Mouse (Mus musculus) lung, adult 2 months (tissue): ENCODE data around the gene Nadk2. TPM values are rescaled to one million over a fixed set of nuclear protein-coding genes. Genes with fewer than 3 reads are reported as not detected.

Experiments used
- DNase-seq: peaks from one replicate; pipeline ENCODE4 v3.0.0; 2022
- H3K4me1 ChIP-seq: fragments of 200-500 bp; 2 replicates; pipeline ENCODE4 v1.6.1; 2011; ENCODE audit warnings: low read length; ENCODE audit not compliant: control insufficient read depth, insufficient read depth
- H3K4me3 ChIP-seq: fragments of 200-500 bp; replicated peaks from 2 replicates; pipeline ENCODE3; 2011; ENCODE audit warnings: low read depth, mild to moderate bottlenecking, control low read depth, low read length; ENCODE audit errors: extremely low read depth
- CTCF ChIP-seq: fragments of 200-500 bp; IDR thresholded peaks from 2 replicates; pipeline ENCODE4 v1.5.1; 2011; ENCODE audit warnings: mild to moderate bottlenecking, low read length, control low read depth; ENCODE audit not compliant: insufficient read depth
- POLR2A ChIP-seq: fragments of 200-500 bp; IDR thresholded peaks from 2 replicates; pipeline ENCODE4 v1.6.1; 2011; ENCODE audit warnings: low read depth, mild to moderate bottlenecking, control low read depth, low read length, borderline replicate concordance; ENCODE audit errors: extremely low read depth
- WGBS: fragments of 180-500 bp; shearing (Covaris S2); methylation state at CpG from one replicate; pipeline ENCODE4 v1.1.7; 2018; 5-methylcytosine and 5-hydroxymethylcytosine counted together
- polyA plus RNA-seq: library from polyadenylated mRNA; depleted of rRNA; stranded (reverse); fragments of >200 nt; gene quantifications from 2 replicates; pipeline ENCODE4 v1.2.3, GENCODE M21; 2012; rRNA removed

Gene Nadk2
- polyA plus RNA-seq, result 11.5 and 12.0 TPM in 2 replicates

GRCm38 (mm10) chr15:9070912-9071555, at the start of gene Nadk2:
Gene Nadk2, plus strand, starts transcription at chr15:9071260.
- DNase-seq, result peak; percentile 98
- TF ChIP-seq POLR2A (no peak), CTCF (no peak)
- Histone ChIP-seq H3K4me3 (peak within 1 kb of the TSS; percentile 79), H3K4me1 (peaks cover 11% of the 10 kb centered on the region)
- WGBS, result under 1% methylated on average over 53 of the region's 54 CpGs

- H3K4me3 ChIP-seq, result no peak overlapping the region
- no peaks in the 10 kb centered on the region for H3K4me1 ChIP-seq
- no peak for TF ChIP-seq POLR2A
- no peak for TF ChIP-seq CTCF
- no peak for DNase-seq
Observed at GRCm38 (mm10) chr15:9055704-9056103, 15.4 kb upstream of the Nadk2 start.

GRCm38 (mm10) chr15:9059856-9060255, 11.2 kb upstream of the Nadk2 start:
- Histone ChIP-seq H3K4me1 (no peaks in the 10 kb centered on the region), H3K4me3 (no peak overlapping the region)
- 89% methylated on average over 2 of the region's 2 CpGs for WGBS
- no peak for TF ChIP-seq CTCF
- no peak for TF ChIP-seq POLR2A
- DNase-seq, result no peak

GRCm38 (mm10) chr15:9061150-9061882, 9.7 kb upstream of the Nadk2 start:
- WGBS, result 66% methylated on average over 7 of the region's 7 CpGs
- Histone ChIP-seq H3K4me3 (no peak overlapping the region), H3K4me1 (no peaks in the 10 kb centered on the region)
- TF ChIP-seq POLR2A (no peak), CTCF (no peak)
- no peak for DNase-seq

GRCm38 (mm10) chr15:9068881-9069280, 2.2 kb upstream of the Nadk2 start:
- Histone ChIP-seq H3K4me1 (peaks cover 9% of the 10 kb centered on the region), H3K4me3 (no peak overlapping the region)
- no peak for DNase-seq
- WGBS, result 62% methylated on average over 4 of the region's 4 CpGs
- TF ChIP-seq POLR2A (no peak), CTCF (no peak)

- TF ChIP-seq POLR2A, result no peak
- TF ChIP-seq CTCF, result no peak
- under 1% methylated on average over 3 of the region's 3 CpGs for WGBS
- peaks cover 11% of the 10 kb centered on the region for H3K4me1 ChIP-seq
- no peak for DNase-seq
- peak overlapping the region; percentile 79 for H3K4me3 ChIP-seq
Observed at GRCm38 (mm10) chr15:9070353-9070752, 707 bp upstream of the Nadk2 start.

- TF ChIP-seq POLR2A, result no peak
- TF ChIP-seq CTCF, result no peak
- Histone ChIP-seq H3K4me3 (peak overlapping the region; percentile 64), H3K4me1 (peaks cover 11% of the 10 kb centered on the region)
- peak; percentile 68 for DNase-seq
- under 1% methylated on average over 66 of the region's 66 CpGs for WGBS
Observed at GRCm38 (mm10) chr15:9071556-9072544, 790 bp downstream of the Nadk2 start.

GRCm38 (mm10) chr15:9072630-9073029, 1.6 kb downstream of the Nadk2 start:
- TF ChIP-seq CTCF (no peak), POLR2A (no peak)
- DNase-seq, result no peak
- H3K4me3 ChIP-seq, result peak overlapping the region; percentile 51
- H3K4me1 ChIP-seq, result peaks cover 11% of the 10 kb centered on the region
- WGBS, result 18% methylated on average over 5 of the region's 5 CpGs

- H3K4me1 ChIP-seq, result peaks cover 11% of the 10 kb centered on the region
- peak overlapping the region; percentile 51 for H3K4me3 ChIP-seq
- no peak for DNase-seq
- 33% methylated on average over 12 of the region's 12 CpGs for WGBS
- TF ChIP-seq CTCF (no peak), POLR2A (no peak)
Observed at GRCm38 (mm10) chr15:9073067-9073608, 2.1 kb downstream of the Nadk2 start.
